Mouse (Mus musculus) CH12.LX (cell line): ENCODE results near the gene Dnah11. TPM values are rescaled to one million over a fixed set of nuclear protein-coding genes. Genes with fewer than 3 reads are reported as not detected.

ENCODE experiments used
- DNase-seq: peaks from one replicate; pipeline ENCODE4 v3.0.0-alpha.2; 2013; ENCODE audit errors: extremely low read depth
- H3K27ac ChIP-seq: 2 replicates; pipeline ENCODE4 v1.5.1; 2012; ENCODE audit warnings: low read depth, mild to moderate bottlenecking, control low read depth, moderate library complexity; ENCODE audit not compliant: insufficient read depth
- H3K27me3 ChIP-seq: replicated peaks from 2 replicates; pipeline ENCODE3; 2012; ENCODE audit warnings: inconsistent platforms
- H3K36me3 ChIP-seq, 2 experiments: replicated peaks in 1 of 2; 2 replicates each; pipeline versions ENCODE3 to v1.6.1; 2012; ENCODE audit warnings: inconsistent platforms in 1 of 2, low read length in 1 of 2, mild to moderate bottlenecking in 1 of 2, mixed read lengths in 1 of 2, moderate library complexity in 1 of 2; ENCODE audit not compliant: control insufficient read depth in 1 of 2, insufficient read depth in 1 of 2
- H3K4me1 ChIP-seq, 2 experiments: 2 replicates each; pipeline ENCODE4 v1.6.1; 2012; ENCODE audit warnings: inconsistent platforms in 1 of 2, moderate library complexity in 1 of 2; ENCODE audit not compliant: insufficient read depth in 2 of 2, control insufficient read depth in 1 of 2
- H3K4me2 ChIP-seq: 2 replicates; pipeline ENCODE4 v1.6.1; 2012; ENCODE audit warnings: low read depth, mild to moderate bottlenecking, control low read depth; ENCODE audit not compliant: poor library complexity, insufficient read depth, severe bottlenecking
- H3K4me3 ChIP-seq, 3 experiments: fragments of 150-350 bp in 1 of 3; sonication (generic) in 1 of 3; replicated peaks in 1 of 3; 2 replicates each; pipeline versions ENCODE3 to v1.5.1; 2011 to 2012; ENCODE audit warnings: low read depth in 2 of 3, low read length in 2 of 3, mild to moderate bottlenecking in 2 of 3, moderate library complexity in 2 of 3, control low read depth in 1 of 3, improper control_type of control experiment in 1 of 3, inconsistent platforms in 1 of 3, mixed read lengths in 1 of 3; ENCODE audit not compliant: poor library complexity in 1 of 3
- H3K79me2 ChIP-seq: replicated peaks from 2 replicates; pipeline ENCODE4 v1.6.1; 2012; ENCODE audit warnings: mild to moderate bottlenecking, moderate library complexity; ENCODE audit not compliant: control insufficient read depth, poor library complexity, insufficient read depth, severe bottlenecking; ENCODE audit errors: extremely low read depth
- H3K9ac ChIP-seq: 2 replicates; pipeline ENCODE4 v1.6.1; 2012; ENCODE audit warnings: low read depth, mild to moderate bottlenecking, control low read depth, moderate library complexity; ENCODE audit not compliant: insufficient read depth
- H3K9me3 ChIP-seq: replicated peaks from 2 replicates; pipeline ENCODE3; 2012; ENCODE audit warnings: low read length, inconsistent platforms, mixed read lengths
- E2F4 ChIP-seq: IDR thresholded peaks from 2 replicates; pipeline ENCODE4 v1.6.1; 2011; ENCODE audit warnings: low read depth, low read length, improper control_type of control experiment; ENCODE audit not compliant: insufficient replicate concordance
- HCFC1 ChIP-seq: IDR thresholded peaks from 2 replicates; pipeline ENCODE4 v1.6.1; 2012; ENCODE audit warnings: low read depth, mild to moderate bottlenecking, inconsistent platforms, low read length, improper control_type of control experiment
- JUND ChIP-seq: conservative IDR thresholded peaks from 2 replicates; pipeline ENCODE4 v1.6.1; 2011; ENCODE audit warnings: low read depth, low read length, improper control_type of control experiment
- MAFK ChIP-seq: IDR thresholded peaks from 2 replicates; pipeline ENCODE4 v1.6.1; 2011; ENCODE audit warnings: low read length, improper control_type of control experiment; ENCODE audit not compliant: insufficient replicate concordance
- MAX ChIP-seq: IDR thresholded peaks from 2 replicates; pipeline ENCODE4 v1.6.1; 2011; ENCODE audit warnings: low read length, improper control_type of control experiment
- MAZ ChIP-seq: IDR thresholded peaks from 2 replicates; pipeline ENCODE4 v1.6.1; 2012; ENCODE audit warnings: low read depth, mild to moderate bottlenecking, inconsistent platforms, low read length, improper control_type of control experiment, moderate library complexity
- MXI1 ChIP-seq: IDR thresholded peaks from 2 replicates; pipeline ENCODE4 v1.6.1; 2011; ENCODE audit warnings: mild to moderate bottlenecking, low read depth, low read length, improper control_type of control experiment
- MYC ChIP-seq: IDR thresholded peaks from 2 replicates; pipeline ENCODE4 v1.6.1; 2011; ENCODE audit warnings: low read depth, mild to moderate bottlenecking, improper control_type of control experiment, low read length
- NELFE ChIP-seq: IDR thresholded peaks from 2 replicates; pipeline ENCODE4 v1.6.1; 2011; ENCODE audit warnings: low read depth, low read length, improper control_type of control experiment
- POLR2A ChIP-seq: IDR thresholded peaks from 2 replicates; pipeline ENCODE4 v1.6.1; 2011; ENCODE audit warnings: low read depth, mild to moderate bottlenecking, improper control_type of control experiment, low read length
- POLR2AphosphoS2 ChIP-seq: IDR thresholded peaks from 2 replicates; pipeline ENCODE4 v1.6.1; 2011; ENCODE audit warnings: low read depth, low read length, improper control_type of control experiment
- RAD21 ChIP-seq: IDR thresholded peaks from 2 replicates; pipeline ENCODE4 v1.6.1; 2011; ENCODE audit warnings: low read depth, mild to moderate bottlenecking, low read length, improper control_type of control experiment, moderate library complexity
- RCOR1 ChIP-seq: conservative IDR thresholded peaks from 2 replicates; pipeline ENCODE4 v1.6.1; 2012; ENCODE audit warnings: low read depth, mild to moderate bottlenecking, inconsistent platforms, low read length, improper control_type of control experiment
- SIN3A ChIP-seq: IDR thresholded peaks from 2 replicates; pipeline ENCODE4 v1.6.1; 2012; ENCODE audit warnings: low read length, improper control_type of control experiment, inconsistent platforms
- TBP ChIP-seq: conservative IDR thresholded peaks from 2 replicates; pipeline ENCODE4 v1.6.1; 2011; ENCODE audit warnings: low read depth, low read length, improper control_type of control experiment
- TCF12 ChIP-seq: IDR thresholded peaks from 2 replicates; pipeline ENCODE4 v1.6.1; 2014; ENCODE audit warnings: low read depth, mild to moderate bottlenecking, inconsistent platforms, low read length, improper control_type of control experiment
- UBTF ChIP-seq: IDR thresholded peaks from 2 replicates; pipeline ENCODE4 v1.6.1; 2012; ENCODE audit warnings: low read depth, mild to moderate bottlenecking, inconsistent platforms, low read length, improper control_type of control experiment, moderate library complexity
- USF1 ChIP-seq: IDR thresholded peaks from 2 replicates; pipeline ENCODE4 v1.6.1; 2014; ENCODE audit warnings: low read depth, mild to moderate bottlenecking, inconsistent platforms, low read length, improper control_type of control experiment
- USF2 ChIP-seq: conservative IDR thresholded peaks from 2 replicates; pipeline ENCODE4 v1.6.1; 2011; ENCODE audit warnings: low read depth, low read length, improper control_type of control experiment
- ZKSCAN1 ChIP-seq: IDR thresholded peaks from 2 replicates; pipeline ENCODE4 v1.6.1; 2012; ENCODE audit warnings: low read depth, inconsistent platforms, low read length, improper control_type of control experiment, borderline replicate concordance
- ZNF384 ChIP-seq: IDR thresholded peaks from 2 replicates; pipeline ENCODE4 v1.6.1; 2012; ENCODE audit warnings: low read depth, low read length, improper control_type of control experiment, inconsistent platforms
- dilution Hi-C: fragments of 300-500 bp; cut with MboI; formaldehyde crosslinking; loops from 2 replicates; pipeline ENCODE4 v1.14.3; 2020; ENCODE audit warnings: low sequenced_read_pairs; ENCODE audit not compliant: extremely low pct_unique_long_range_greater_than_20kb, extremely low pct_ligation_motif_present
- in situ Hi-C: fragments of 300-500 bp; cut with MboI; formaldehyde crosslinking; loops from 3 replicates; pipeline ENCODE4 v1.14.3; 2019; ENCODE audit warnings: low sequenced_read_pairs, low pct_ligation_motif_present, low pct_unique_long_range_greater_than_20kb, mixed read lengths
- polyA plus RNA-seq: library from polyadenylated mRNA; unstranded; fragments of >175 nt; gene quantifications from 2 replicates; pipeline ENCODE4 v1.2.1, GENCODE M21; 2012; ENCODE audit warnings: low read depth; ENCODE audit not compliant: insufficient read length
- total RNA-seq, 2 experiments: library from RNA; depleted of rRNA; stranded (reverse); fragments of 300-350 nt in 1 of 2; fragments of >200 nt in 1 of 2; gene quantifications; 2 replicates each; pipeline ENCODE4 v1.2.3; 2012 to 2014

Gene Dnah11
- total and polyA plus RNA-seq, 3 experiments, result 0.85 to 2.5 (median 1.2) TPM

DNA sequence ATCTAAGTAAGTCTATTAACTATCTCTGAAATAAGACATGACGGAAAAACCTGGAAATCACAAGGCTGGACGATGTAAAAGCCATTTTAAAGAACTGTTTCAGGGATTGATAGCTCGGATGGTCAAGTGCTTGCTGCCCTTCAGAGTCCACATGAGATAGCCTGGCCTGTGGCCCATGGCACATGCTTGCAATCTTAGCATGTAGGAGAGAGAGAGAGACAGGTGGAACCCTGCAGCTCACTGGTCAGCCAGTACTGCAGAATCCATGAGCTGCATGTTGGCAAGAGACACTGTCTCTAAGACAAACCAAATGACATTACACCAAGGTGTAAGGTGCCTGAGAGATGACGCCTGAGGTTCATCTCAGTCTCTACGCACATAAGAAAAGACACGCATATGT lies 118.4 kb downstream of the Dnah11 start:
- H3K4me3 ChIP-seq, result no peak overlapping the region
- no peaks in the 10 kb centered on the region for H3K9me3 ChIP-seq
- no peaks in the 10 kb centered on the region for H3K79me2 ChIP-seq
- no peak for DNase-seq
- no peak overlapping the region for H3K27ac ChIP-seq
- TF ChIP-seq ZKSCAN1, result no peak
- no peak for TF ChIP-seq MAFK
- no peak for TF ChIP-seq UBTF
- TF ChIP-seq SIN3A, result no peak
- no peak for TF ChIP-seq POLR2A
- TF ChIP-seq MAX, result no peak
- no peak for TF ChIP-seq JUND
- no peak for TF ChIP-seq USF2
- TF ChIP-seq MAZ, result no peak
- no peak for TF ChIP-seq MXI1
- TF ChIP-seq MYC, result no peak
- in situ Hi-C loops (no loop called here), dilution Hi-C loops (no loop called here)
- H3K36me3 ChIP-seq, result no peaks in the 10 kb centered on the region
- no peaks in the 10 kb centered on the region for H3K4me1 ChIP-seq
- H3K27me3 ChIP-seq, result no peaks in the 10 kb centered on the region
- no peak overlapping the region for H3K9ac ChIP-seq
- H3K4me2 ChIP-seq, result no peak overlapping the region

DNA sequence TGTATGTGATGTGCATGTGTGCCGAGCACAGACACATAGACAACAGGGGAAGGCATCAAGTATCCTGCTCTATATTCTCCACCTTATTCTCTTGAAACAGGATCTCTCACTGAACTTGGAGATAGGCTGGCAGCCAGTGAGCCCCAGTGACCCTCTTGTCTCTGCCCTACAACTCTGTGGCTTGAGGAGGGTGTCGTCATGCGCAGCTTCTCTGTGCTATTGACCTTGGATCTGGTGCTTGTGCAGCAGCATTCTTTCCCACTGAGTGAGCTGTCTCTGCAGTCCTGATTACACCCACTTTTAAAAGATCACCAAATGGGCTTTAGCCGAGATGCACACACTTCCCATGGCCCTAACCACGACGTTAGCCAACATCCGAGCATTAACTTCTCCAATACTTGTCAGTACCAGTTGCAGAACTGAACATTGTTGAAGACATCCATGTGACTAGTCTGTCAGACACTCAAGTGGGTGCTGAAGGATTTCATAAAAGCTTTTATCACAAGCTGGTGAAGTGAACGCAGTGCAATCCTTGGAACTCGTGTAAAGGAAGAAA lies 120.3 kb downstream of the Dnah11 start:
- H3K36me3 ChIP-seq, result no peaks in the 10 kb centered on the region
- no peak for TF ChIP-seq USF2
- no peak for TF ChIP-seq ZNF384
- TF ChIP-seq MAFK, result no peak
- no peak for TF ChIP-seq UBTF
- no peak for TF ChIP-seq RCOR1
- no peak for TF ChIP-seq RAD21
- TF ChIP-seq E2F4, result no peak
- no peak for TF ChIP-seq USF1
- TF ChIP-seq POLR2A, result no peak
- TF ChIP-seq POLR2AphosphoS2, result no peak
- TF ChIP-seq TBP, result no peak
- TF ChIP-seq NELFE, result no peak
- no peak for TF ChIP-seq MAZ
- no peak for TF ChIP-seq TCF12
- no peak for TF ChIP-seq HCFC1
- TF ChIP-seq, all 38 proteins: peak for 0
- H3K27ac ChIP-seq, result no peak overlapping the region
- no peak overlapping the region for H3K4me3 ChIP-seq
- H3K9me3 ChIP-seq, result no peaks in the 10 kb centered on the region
- DNase-seq, result no peak
- no peak overlapping the region for H3K4me2 ChIP-seq
- H3K79me2 ChIP-seq, result no peaks in the 10 kb centered on the region
- dilution Hi-C loops, result no loop called here
- H3K9ac ChIP-seq, result no peak overlapping the region
- H3K4me1 ChIP-seq, result no peaks in the 10 kb centered on the region
- in situ Hi-C loops, result no loop called here
- H3K27me3 ChIP-seq, result no peaks in the 10 kb centered on the region
